8 mouse cellular contexts compared by ENCODE assay signal in genomic region chr17:17403038-17403437, GRCm38 (mm10). TPM values are rescaled to one million over a fixed set of nuclear protein-coding genes. Genes with fewer than 3 reads are reported as not detected.
DNase-seq lines count a peak whose midpoint lies in the region; ATAC-seq and TF ChIP-seq lines count a peak whose summit lies in the region.

No protein-coding gene starts in this region.

- TF ChIP-seq CTCF in kidney, adult 2 months (conservative IDR thresholded peaks at IDR 0.05; ENCODE audit: insufficient read depth, insufficient read length, low read depth, low read length): no peak

- no peaks in the 10 kb centered on the region for H3K4me1 ChIP-seq in heart, embryonic 14.5 days (ENCODE audit: control insufficient read depth in 2 of 2, insufficient read depth in 2 of 2, low read length in 2 of 2)
- H3K4me1 ChIP-seq in forebrain, embryonic 16.5 days (replicated peaks; ENCODE audit: control insufficient read depth, insufficient read depth, low read length): peaks cover 17% of the 10 kb centered on the region
- peaks cover 30% of the 10 kb centered on the region for H3K4me1 ChIP-seq in midbrain, embryonic 12.5 days
- 0 out of 2 replicates have a peak, but pooled peaks cover 3% of the 10 kb centered on the region for H3K4me1 ChIP-seq in kidney, adult 2 months (ENCODE audit: control insufficient read depth, insufficient read depth, low read length)

- no peak for DNase-seq in heart, postnatal 14 days
- DNase-seq in brain, adult 2 months (ENCODE audit: low read depth, low spot score): peak; percentile 65
- DNase-seq in testis, postnatal 10 days (ENCODE audit: low spot score): no peak
- DNase-seq in cerebellum, adult 9-11 months: no peak
- DNase-seq in kidney, adult 2 months: no peak

- H3K27ac ChIP-seq in heart, embryonic 14.5 days (replicated peaks in 1 of 2; ENCODE audit: control insufficient read depth in 1 of 2, insufficient read depth in 1 of 2, low read depth in 2 of 2, low read length in 2 of 2): no peak overlapping the region
- H3K27ac ChIP-seq in forebrain, embryonic 16.5 days (ENCODE audit: low read length): peak overlapping the region; percentile 85
- H3K27ac ChIP-seq in midbrain, embryonic 12.5 days (replicated peaks): 0 out of 2 replicates have a peak overlapping the region, but pooled peaks have one; percentile 54
- no peak overlapping the region for H3K27ac ChIP-seq in kidney, adult 2 months (ENCODE audit: insufficient read depth, low read depth, low read length)

- no peak for ATAC-seq in heart, embryonic 14.5 days (ENCODE audit: insufficient number of reproducible peaks, insufficient read depth, low FRiP score, low read depth)
- ATAC-seq in forebrain, embryonic 16.5 days: peak; percentile 43
- ATAC-seq in midbrain, embryonic 12.5 days (ENCODE audit: low FRiP score, low read depth): peak; percentile 32; the same call in 1 of the 2 replicates

- no peak overlapping the region for H3K4me3 ChIP-seq in heart, embryonic 14.5 days (ENCODE audit: control insufficient read depth in 1 of 2, insufficient read depth in 1 of 2, low read depth in 1 of 2, low read length in 2 of 2)
- peak overlapping the region; percentile 47 for H3K4me3 ChIP-seq in forebrain, embryonic 16.5 days (replicated peaks; ENCODE audit: low read length)
- H3K4me3 ChIP-seq in midbrain, embryonic 12.5 days: peak overlapping the region; percentile 37
- no peak overlapping the region for H3K4me3 ChIP-seq in kidney, adult 2 months (ENCODE audit: insufficient read depth, low read depth, low read length)

- no peaks in the 10 kb centered on the region for H3K9me3 ChIP-seq in heart, embryonic 14.5 days (ENCODE audit: control insufficient read depth, low read length)
- H3K9me3 ChIP-seq in forebrain, embryonic 16.5 days (ENCODE audit: control insufficient read depth, low read length): no peaks in the 10 kb centered on the region
- no peaks in the 10 kb centered on the region for H3K9me3 ChIP-seq in midbrain, embryonic 12.5 days

- H3K9ac ChIP-seq in heart, embryonic 14.5 days (ENCODE audit: low read length): no peak overlapping the region
- peak overlapping the region; percentile 43 for H3K9ac ChIP-seq in forebrain, embryonic 16.5 days (replicated peaks; ENCODE audit: low read depth, low read length)
- 0 out of 2 replicates have a peak overlapping the region, but pooled peaks have one; percentile 17 for H3K9ac ChIP-seq in midbrain, embryonic 12.5 days (replicated peaks)

- intact Hi-C loops in heart, postnatal 14 days (cut with DNase I): no loop called here

- H3K4me2 ChIP-seq in heart, embryonic 14.5 days (ENCODE audit: low read length): peak overlapping the region; percentile 44
- H3K4me2 ChIP-seq in forebrain, embryonic 16.5 days (ENCODE audit: low read length): peak overlapping the region; percentile 44
- H3K4me2 ChIP-seq in midbrain, embryonic 12.5 days (replicated peaks): peak overlapping the region; percentile 52

- no peaks in the 10 kb centered on the region for H3K36me3 ChIP-seq in heart, embryonic 14.5 days (ENCODE audit: control insufficient read depth, insufficient read depth, low read length)
- no peaks in the 10 kb centered on the region for H3K36me3 ChIP-seq in forebrain, embryonic 16.5 days (ENCODE audit: control insufficient read depth, insufficient read depth)
- H3K36me3 ChIP-seq in midbrain, embryonic 12.5 days: no peaks in the 10 kb centered on the region
- H3K36me3 ChIP-seq in kidney, adult 2 months (ENCODE audit: control insufficient read depth, insufficient read depth, low read length): no peaks in the 10 kb centered on the region

- TF ChIP-seq POLR2A in kidney, adult 2 months (IDR thresholded peaks at IDR 0.05; ENCODE audit: low read depth, low read length): no peak

- WGBS in heart, embryonic 14.5 days: 34% methylated on average over 5 of the region's 5 CpGs
- 3% methylated on average over 5 of the region's 5 CpGs for WGBS in forebrain, embryonic 16.5 days
- WGBS in midbrain, embryonic 12.5 days: 10% methylated on average over 5 of the region's 5 CpGs
- WGBS in kidney, adult 2 months: 45% methylated on average over 5 of the region's 5 CpGs

- H3K27me3 ChIP-seq in heart, embryonic 14.5 days (ENCODE audit: control insufficient read depth, insufficient read depth, low read length): no peaks in the 10 kb centered on the region
- no peaks in the 10 kb centered on the region for H3K27me3 ChIP-seq in forebrain, embryonic 16.5 days (replicated peaks; ENCODE audit: control insufficient read depth, insufficient read depth, low read length)
- no peaks in the 10 kb centered on the region for H3K27me3 ChIP-seq in midbrain, embryonic 12.5 days
- H3K27me3 ChIP-seq in kidney, adult 2 months (replicated peaks; ENCODE audit: control insufficient read depth, insufficient read depth, low read length): no peaks in the 10 kb centered on the region

RNA-seq across cellular contexts. Expression of gene Lix1, which starts 0.6 kb away (rescaled TPM):
- 2.8 and 4.3 TPM in 2 replicates for polyA plus RNA-seq in heart, embryonic 14.5 days (2014; fragmentation: Nextera tagmentation; extraction: Ambion mirVana)
- 1 to 10 TPM; 6.5 to 6.9 TPM for total RNA-seq in heart, postnatal 14 days (2021)
- 30.5 and 33.3 TPM in 2 replicates for polyA plus RNA-seq in forebrain, embryonic 16.5 days (2015; fragmentation: Nextera tagmentation; extraction: Ambion mirVana)
- 48.8 TPM in 2 replicates for polyA plus RNA-seq in midbrain, embryonic 12.5 days (2016; fragmentation: Nextera tagmentation; extraction: Ambion mirVana)
- 0.94 and 1.0 TPM in 2 replicates for polyA plus RNA-seq in kidney, adult 2 months (2012; rRNA removed)

RNA-seq across cellular contexts. Expression of gene Riok2, which starts 28.9 kb away (rescaled TPM):
- polyA plus RNA-seq in heart, embryonic 14.5 days (2014; fragmentation: Nextera tagmentation; extraction: Ambion mirVana): 22.6 and 22.7 TPM in 2 replicates
- 10 to 100 TPM; 14.0 to 15.5 TPM for total RNA-seq in heart, postnatal 14 days (2021)
- 28.6 and 29.3 TPM in 2 replicates for polyA plus RNA-seq in forebrain, embryonic 16.5 days (2015; fragmentation: Nextera tagmentation; extraction: Ambion mirVana)
- 30.3 and 32.2 TPM in 2 replicates for polyA plus RNA-seq in midbrain, embryonic 12.5 days (2016; fragmentation: Nextera tagmentation; extraction: Ambion mirVana)
- 8.0 and 9.4 TPM in 2 replicates for polyA plus RNA-seq in kidney, adult 2 months (2012; rRNA removed)

Comparison
In these comparisons a context has a peak if more than half of its experiments do, and no peak if none do; other contexts are left out.
1. H3K27ac ChIP-seq: peak in forebrain, embryonic 16.5 days (single experiment) and midbrain, embryonic 12.5 days (single experiment); none in heart, embryonic 14.5 days (0 of 2) and kidney, adult 2 months (single experiment).
2. H3K4me3 ChIP-seq: peak in forebrain, embryonic 16.5 days (single experiment) and midbrain, embryonic 12.5 days (single experiment); none in heart, embryonic 14.5 days (0 of 2) and kidney, adult 2 months (single experiment).
3. Peak in every context shown above with its lines, with median percentiles within 50 percentile points of each other: H3K4me2 ChIP-seq.